Mouse (Mus musculus) liver, postnatal 0 days (tissue): ENCODE measurements around the gene Rnaseh2b.

ENCODE experiments used
- CTCF ChIP-seq: sonication (generic); IDR thresholded peaks from 2 replicates; pipeline ENCODE4 v1.5.1; 2016; ENCODE audit warnings: antibody characterized with exemption, low read depth
- EP300 ChIP-seq: IDR thresholded peaks from 2 replicates; pipeline ENCODE4 v1.6.1; 2016; ENCODE audit warnings: antibody characterized with exemption, low read depth, mild to moderate bottlenecking

DNA sequence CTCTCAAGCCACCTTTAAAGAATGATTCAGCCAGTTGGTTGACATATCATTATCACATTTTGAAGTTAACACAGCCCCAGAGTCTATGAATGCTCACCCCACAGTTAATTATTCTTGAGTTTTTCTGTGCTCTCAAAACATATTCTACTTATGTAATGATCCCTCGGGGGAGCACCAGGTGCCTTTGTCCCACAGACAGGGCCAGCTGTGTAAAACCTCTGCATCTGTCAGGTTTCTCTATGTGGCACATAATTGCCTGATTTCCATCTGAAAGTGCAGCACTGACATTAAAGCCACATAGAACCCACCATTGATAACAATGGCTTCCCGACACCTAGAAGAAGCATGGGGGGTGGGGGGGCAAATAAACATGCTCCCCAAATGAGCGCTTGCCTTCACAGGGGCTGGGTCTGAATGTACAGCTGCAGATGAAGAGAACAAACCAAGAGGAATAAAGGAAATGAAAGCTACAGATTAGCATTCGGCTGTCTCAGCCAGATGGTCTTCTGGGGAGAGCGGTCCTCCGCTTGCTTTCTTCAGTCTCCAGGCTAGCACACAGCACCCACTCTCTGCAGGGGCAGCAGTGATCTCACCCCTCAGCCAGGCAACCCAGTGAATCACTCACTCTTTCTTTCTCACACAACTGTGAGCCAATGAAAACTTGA lies 96.8 kb downstream of the Rnaseh2b start:
- TF ChIP-seq CTCF (no peak), EP300 (no peak)
